Mouse (Mus musculus): ENCODE data around the gene 9430097D07Rik.

GRCm38 (mm10) chr2:32574497-32574896 lies 987 bp downstream of the 9430097D07Rik start, which contains the start of gene Pip5kl1:
- TF ChIP-seq CTCF (IDR thresholded peaks at IDR 0.05; ENCODE audit: low read depth, low read length) (no peak), POLR2A (IDR thresholded peaks at IDR 0.05; ENCODE audit: extremely low read depth, insufficient read depth, low read length) (no peak)

Data from liver, adult 2 months (tissue).